Mouse (Mus musculus) hindbrain, postnatal 0 days (tissue): ENCODE data around the gene Tjp2. TPM values are rescaled to one million over a fixed set of nuclear protein-coding genes. Genes with fewer than 3 reads are reported as not detected.

Experiments
- ATAC-seq: fragments of 200-750 bp; cut with Nextera tagmentation; 2 replicates; pipeline ENCODE4 v1.8.0; 2017; ENCODE audit warnings: mild to moderate bottlenecking, moderate TSS enrichment, moderate library complexity
- DNase-seq: peaks from one replicate; pipeline ENCODE4 v3.0.0-alpha.2; 2015; ENCODE audit warnings: low spot score
- H3K27ac ChIP-seq: fragments of 300-500 bp; sonication (generic); 2 replicates; pipeline ENCODE4 v1.5.1; 2014; ENCODE audit warnings: mild to moderate bottlenecking
- H3K27me3 ChIP-seq: fragments of 300-500 bp; sonication (generic); 2 replicates; pipeline ENCODE4 v1.6.1; 2014; ENCODE audit warnings: low read length, mixed read lengths; ENCODE audit not compliant: insufficient read depth
- H3K36me3 ChIP-seq: fragments of 300-500 bp; sonication (generic); 2 replicates; pipeline ENCODE4 v1.6.1; 2014; ENCODE audit warnings: low read length, mixed read lengths; ENCODE audit not compliant: insufficient read depth
- H3K4me1 ChIP-seq: fragments of 300-500 bp; sonication (generic); 2 replicates; pipeline ENCODE4 v1.6.1; 2014; ENCODE audit warnings: antibody characterized with exemption, low read length, mixed read lengths; ENCODE audit not compliant: insufficient read depth
- H3K4me2 ChIP-seq: fragments of 300-500 bp; sonication (generic); 2 replicates; pipeline ENCODE4 v1.6.1; 2014; ENCODE audit warnings: low read depth, mild to moderate bottlenecking, low read length, moderate library complexity, mixed read lengths
- H3K4me3 ChIP-seq: fragments of 300-500 bp; sonication (generic); 2 replicates; pipeline ENCODE4 v1.5.1; 2014; ENCODE audit warnings: low read length
- H3K9ac ChIP-seq: fragments of 300-500 bp; sonication (generic); replicated peaks from 2 replicates; pipeline ENCODE4 v1.6.1; 2014; ENCODE audit warnings: mild to moderate bottlenecking, low read length, moderate library complexity, mixed read lengths
- H3K9me3 ChIP-seq: fragments of 300-500 bp; sonication (generic); 2 replicates; pipeline ENCODE4 v1.6.1; 2016; ENCODE audit warnings: low read length, mixed read lengths
- CTCF ChIP-seq: IDR thresholded peaks from 2 replicates; pipeline ENCODE4 v1.5.1; 2016; ENCODE audit warnings: antibody characterized with exemption, control low read depth, low read depth
- WGBS: fragments of 180-500 bp; shearing (Covaris S2); extraction: QIAGEN DNeasy Blood & Tissue Kit; methylation state at CpG from one replicate; pipeline ENCODE4 v1.1.7; 2014; 5-methylcytosine and 5-hydroxymethylcytosine counted together
- polyA plus RNA-seq: library from polyadenylated mRNA; unstranded; fragments of >200 nt; fragmentation: Nextera tagmentation; extraction: Ambion mirVana; gene quantifications from 2 replicates; pipeline ENCODE4 v1.2.1, GENCODE M21; 2015
- total RNA-seq: library from RNA; depleted of rRNA; stranded (reverse); fragments of >200 nt; gene quantifications from 2 replicates; pipeline ENCODE4 v1.2.3, GENCODE M21; 2014

The Tjp2 gene
- total and polyA plus RNA-seq, 2 experiments from 2014 or later = 13.9 to 15.8 TPM

DNA sequence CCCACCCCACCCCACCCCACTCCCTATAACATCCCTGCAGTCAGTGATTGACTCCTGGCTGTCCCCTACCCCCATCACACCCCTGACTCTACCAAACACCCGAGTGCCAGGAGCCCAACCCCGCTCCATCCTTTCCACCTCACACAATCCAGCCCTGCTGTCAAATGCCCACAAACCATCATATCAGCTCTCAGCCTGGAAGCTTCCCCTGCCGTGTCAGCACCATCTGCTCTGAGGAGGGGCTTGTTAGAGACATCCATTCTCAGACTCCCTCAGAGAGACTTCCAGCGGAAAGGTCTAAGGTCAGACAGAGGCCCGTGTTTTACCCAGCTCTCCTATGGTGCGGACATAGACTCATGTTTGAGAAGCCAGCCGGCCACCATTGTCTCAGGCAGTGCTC lies 11.5 kb downstream of the Tjp2 start:
- no peak overlapping the region for H3K9ac ChIP-seq
- H3K27me3 ChIP-seq = no peaks in the 10 kb centered on the region
- no peak overlapping the region for H3K4me2 ChIP-seq
- H3K9me3 ChIP-seq = no peaks in the 10 kb centered on the region
- no peak overlapping the region for H3K4me3 ChIP-seq
- TF ChIP-seq CTCF = no peak
- H3K36me3 ChIP-seq = no peaks in the 10 kb centered on the region
- H3K4me1 ChIP-seq = no peaks in the 10 kb centered on the region
- 28% methylated on average over 7 of the region's 7 CpGs for WGBS
- ATAC-seq (peak; percentile 49; the same call in 1 of the 2 replicates), DNase-seq (no peak)
- no peak overlapping the region for H3K27ac ChIP-seq

DNA sequence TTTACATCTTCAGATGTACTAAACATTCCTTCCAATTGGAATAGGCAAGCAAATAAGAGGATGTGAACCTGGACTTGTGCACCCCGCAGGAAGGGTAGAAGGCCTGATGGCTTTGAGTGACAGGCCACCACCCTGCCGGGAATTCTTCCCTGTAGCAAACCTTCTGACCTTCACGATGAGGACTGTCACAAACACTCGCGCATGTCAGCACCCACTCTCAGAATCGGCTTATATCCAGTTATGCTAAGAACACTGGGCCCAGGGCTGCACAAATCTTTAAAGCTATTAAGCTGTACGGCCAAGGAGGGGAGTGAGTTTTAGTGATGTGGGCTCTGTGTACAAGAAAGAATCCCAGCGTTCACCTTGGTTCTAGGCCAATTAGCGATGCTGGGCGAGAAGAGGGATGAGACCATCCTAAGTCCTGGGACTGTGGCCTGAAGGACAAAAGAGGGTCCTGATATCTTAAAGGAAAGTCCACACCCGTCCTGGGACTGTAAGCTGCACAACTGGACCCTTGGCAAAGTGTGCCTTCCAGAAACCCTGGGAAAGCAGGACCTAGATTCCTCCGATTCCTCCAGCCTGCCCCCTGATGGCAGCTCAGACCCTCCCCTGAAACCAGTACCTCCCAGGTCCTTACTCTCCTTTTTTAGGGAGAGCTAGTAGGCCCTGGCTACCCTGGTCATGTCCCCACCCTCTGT lies 12.1 kb downstream of the Tjp2 start:
- H3K27me3 ChIP-seq = no peaks in the 10 kb centered on the region
- H3K36me3 ChIP-seq = no peaks in the 10 kb centered on the region
- no peak overlapping the region for H3K4me3 ChIP-seq
- H3K27ac ChIP-seq = no peak overlapping the region
- DNase-seq (no peak), ATAC-seq (no peak; the same call in 1 of the 2 replicates)
- no peaks in the 10 kb centered on the region for H3K9me3 ChIP-seq
- no peak overlapping the region for H3K4me2 ChIP-seq
- WGBS = 73% methylated on average over 12 of the region's 12 CpGs
- TF ChIP-seq CTCF = peak; percentile 11; the same call in 1 of the 2 replicates
- no peak overlapping the region for H3K9ac ChIP-seq
- H3K4me1 ChIP-seq = no peaks in the 10 kb centered on the region

DNA sequence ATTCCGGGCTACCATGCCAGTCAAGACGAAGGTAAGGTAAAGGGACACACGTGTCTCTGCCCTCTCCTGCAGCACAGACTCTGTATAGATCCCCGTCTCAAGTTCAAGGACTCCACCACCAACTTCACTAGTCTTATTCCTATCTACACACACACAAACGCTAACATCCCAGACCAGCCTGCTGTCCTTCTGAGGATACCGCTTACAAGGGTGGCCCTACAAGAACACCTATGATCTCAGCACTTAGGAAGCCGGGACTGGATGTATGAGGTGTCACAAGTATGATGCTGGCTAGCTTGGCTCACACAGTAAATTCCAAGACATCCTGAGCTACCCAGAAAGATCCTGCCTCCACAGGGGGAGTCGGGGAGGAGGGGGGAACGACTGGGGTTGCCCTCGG lies 13.7 kb downstream of the Tjp2 start:
- Histone ChIP-seq H3K4me3 (no peak overlapping the region), H3K27me3 (no peaks in the 10 kb centered on the region), H3K9ac (no peak overlapping the region), H3K27ac (no peak overlapping the region), H3K9me3 (no peaks in the 10 kb centered on the region), H3K4me1 (no peaks in the 10 kb centered on the region), H3K36me3 (no peaks in the 10 kb centered on the region), H3K4me2 (no peak overlapping the region)
- 72% methylated on average over 10 of the region's 10 CpGs for WGBS
- no peak for DNase-seq
- no peak for TF ChIP-seq CTCF
- ATAC-seq = no peak

DNA sequence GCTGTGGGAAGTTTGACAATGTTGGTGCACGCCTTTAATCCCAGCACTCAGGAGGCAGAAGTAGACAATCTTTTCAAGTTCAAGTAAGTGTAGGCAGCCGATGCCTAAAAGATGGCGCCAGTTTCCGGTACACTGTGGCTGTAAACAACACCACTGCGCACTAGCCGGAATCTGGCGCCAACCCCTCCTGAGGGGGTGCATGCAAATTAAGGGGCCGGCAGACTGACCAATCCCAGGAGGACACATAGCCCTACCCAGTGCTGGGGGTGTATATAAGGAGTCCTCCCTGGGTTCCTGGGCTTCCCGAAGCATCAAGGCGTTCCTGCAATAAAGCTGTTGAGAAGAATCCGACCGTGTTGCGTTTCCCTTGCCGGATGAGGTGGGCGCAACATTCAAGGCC lies 15.3 kb downstream of the Tjp2 start:
- TF ChIP-seq CTCF = no peak
- ATAC-seq = no peak
- no peak for DNase-seq

DNA sequence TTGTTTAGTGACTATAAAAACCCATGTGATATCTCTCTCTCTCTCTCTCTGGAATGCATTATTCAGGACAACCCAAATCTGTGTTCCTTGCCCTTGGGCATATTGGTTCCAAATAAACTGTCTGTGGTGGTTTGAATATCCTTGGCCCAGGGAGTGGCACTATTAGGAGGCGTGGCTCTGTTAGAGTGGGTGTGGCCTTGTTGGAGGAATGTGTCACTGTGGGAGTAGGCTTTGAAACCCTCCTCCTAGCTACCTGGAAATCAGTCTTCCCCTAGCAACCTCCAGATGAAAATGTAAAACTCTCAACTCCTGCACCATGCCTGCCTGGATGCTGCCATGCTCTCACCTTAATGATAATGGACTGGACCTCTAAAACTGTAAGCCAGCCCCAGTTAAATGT lies 16.9 kb downstream of the Tjp2 start:
- WGBS = 85% methylated on average over 1 of the region's 1 CpGs
- no peak for TF ChIP-seq CTCF

More for the DNA sequence above, 15.3 kb downstream of the Tjp2 start:
- H3K9ac ChIP-seq = no peak overlapping the region
- H3K27ac ChIP-seq = no peak overlapping the region
- H3K27me3 ChIP-seq = no peaks in the 10 kb centered on the region
- no peaks in the 10 kb centered on the region for H3K36me3 ChIP-seq
- no peak overlapping the region for H3K4me2 ChIP-seq
- no peak overlapping the region for H3K4me3 ChIP-seq
- whole genome bisulfite sequencing = 94% methylated on average over 15 of the region's 15 CpGs
- H3K4me1 ChIP-seq = no peaks in the 10 kb centered on the region
- no peaks in the 10 kb centered on the region for H3K9me3 ChIP-seq

DNA sequence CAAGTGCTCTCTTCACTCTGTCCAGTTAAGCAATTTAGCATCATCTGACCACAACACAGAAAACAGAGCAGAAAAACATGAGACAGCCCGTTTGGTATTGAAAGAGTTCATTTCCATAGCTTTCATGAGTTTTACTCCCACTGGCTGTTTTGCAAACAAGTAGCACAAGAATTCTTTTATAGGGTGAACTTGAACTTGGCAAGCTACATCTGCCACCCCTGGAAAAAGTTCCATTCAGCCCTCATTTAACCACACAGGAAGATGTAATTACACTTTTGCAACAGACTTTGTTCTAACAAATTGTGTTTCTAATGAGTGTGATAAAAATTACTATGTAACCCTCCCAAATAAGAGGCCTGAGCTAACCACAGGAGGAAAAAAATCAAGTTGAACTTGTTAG lies 19.8 kb downstream of the Tjp2 start:
- no peak overlapping the region for H3K4me3 ChIP-seq
- H3K27me3 ChIP-seq = no peaks in the 10 kb centered on the region
- H3K4me2 ChIP-seq = no peak overlapping the region
- 50% methylated on average over 1 of the region's 1 CpGs for WGBS
- ATAC-seq = no peak
- H3K9me3 ChIP-seq = no peaks in the 10 kb centered on the region
- no peak for DNase-seq
- H3K27ac ChIP-seq = no peak overlapping the region
- no peak overlapping the region for H3K9ac ChIP-seq
- H3K36me3 ChIP-seq = no peaks in the 10 kb centered on the region
- no peaks in the 10 kb centered on the region for H3K4me1 ChIP-seq
- TF ChIP-seq CTCF = no peak

More for the DNA sequence above, 16.9 kb downstream of the Tjp2 start:
- H3K36me3 ChIP-seq = no peaks in the 10 kb centered on the region
- H3K4me1 ChIP-seq = no peaks in the 10 kb centered on the region
- no peaks in the 10 kb centered on the region for H3K9me3 ChIP-seq
- H3K27ac ChIP-seq = no peak overlapping the region
- H3K9ac ChIP-seq = no peak overlapping the region
- H3K27me3 ChIP-seq = no peaks in the 10 kb centered on the region
- no peak for DNase-seq
- no peak for ATAC-seq
- no peak overlapping the region for H3K4me2 ChIP-seq
- H3K4me3 ChIP-seq = no peak overlapping the region

DNA sequence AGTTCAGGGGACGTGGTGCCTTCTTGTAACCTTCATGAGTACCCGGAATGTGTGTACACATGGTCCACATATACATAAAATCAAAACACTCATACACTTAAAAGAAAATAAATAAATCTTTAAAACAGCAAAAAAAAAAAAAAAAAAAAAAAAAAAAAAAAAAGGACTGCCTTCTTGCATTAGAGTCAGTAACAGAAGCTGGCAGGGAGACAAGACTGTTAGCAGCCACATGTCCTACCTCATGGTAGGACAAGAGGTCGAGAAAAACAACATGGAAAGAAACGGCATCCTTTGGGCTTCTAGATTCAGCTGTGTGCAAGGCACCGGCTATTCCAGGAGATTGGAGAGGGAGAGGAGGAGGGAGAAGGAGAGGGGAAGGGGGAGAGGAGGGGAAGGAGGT lies 23.0 kb downstream of the Tjp2 start:
- TF ChIP-seq CTCF = no peak
- no peaks in the 10 kb centered on the region for H3K4me1 ChIP-seq
- no peak overlapping the region for H3K9ac ChIP-seq
- H3K27ac ChIP-seq = no peak overlapping the region
- DNase-seq (no peak), ATAC-seq (no peak)
- no peaks in the 10 kb centered on the region for H3K36me3 ChIP-seq
- no peaks in the 10 kb centered on the region for H3K9me3 ChIP-seq
- 71% methylated on average over 5 of the region's 5 CpGs for WGBS
- no peak overlapping the region for H3K4me2 ChIP-seq
- no peaks in the 10 kb centered on the region for H3K27me3 ChIP-seq
- no peak overlapping the region for H3K4me3 ChIP-seq
